Mouse (Mus musculus) ovary, adult 18-20 months (tissue): ENCODE results near the gene Aarsd1.
"Not testable (repeated sequence)": the region's sequence is repeated elsewhere in the genome, so short reads cannot be mapped to it uniquely, and the experiment has no call there.

ENCODE experiments used
- DNase-seq: peaks from one replicate; pipeline ENCODE4 v3.0.0; 2022; ENCODE audit warnings: low spot score, mixed read lengths

Aarsd1 gene

GRCm38 (mm10) chr11:101378196-101378595, 39.2 kb downstream of the Aarsd1 start:
- DNase-seq, result not testable (repeated sequence)

DNA sequence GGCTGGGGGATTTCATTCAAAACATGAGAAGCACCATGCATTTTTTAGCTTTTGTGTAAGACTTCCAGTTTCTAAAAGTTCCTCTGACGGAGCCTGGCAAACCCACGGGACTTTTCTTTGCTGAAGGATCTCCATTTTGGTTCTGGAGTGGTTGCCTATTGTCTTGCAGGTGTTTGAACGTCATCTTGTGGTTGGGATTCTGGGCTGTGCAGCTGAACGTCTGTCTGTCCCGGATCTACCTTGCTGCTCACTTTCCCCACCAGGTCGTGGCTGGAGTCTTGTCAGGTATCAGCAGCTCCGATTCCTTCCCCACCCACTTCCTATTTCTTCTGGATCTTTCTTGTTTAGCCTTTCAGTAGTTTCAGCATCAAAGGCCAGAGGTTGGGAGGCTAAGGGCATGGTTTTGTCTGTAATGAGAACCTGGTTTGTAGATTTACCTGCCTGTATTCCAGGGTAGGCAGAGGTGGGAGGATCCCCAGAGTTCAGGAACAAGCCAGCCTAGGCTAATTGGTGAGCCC, 42.9 kb downstream of the Aarsd1 start:
- DNase-seq, result no peak

- DNase-seq, result no peak
Observed at GRCm38 (mm10) chr11:101370141-101370540, 47.3 kb downstream of the Aarsd1 start.

DNA sequence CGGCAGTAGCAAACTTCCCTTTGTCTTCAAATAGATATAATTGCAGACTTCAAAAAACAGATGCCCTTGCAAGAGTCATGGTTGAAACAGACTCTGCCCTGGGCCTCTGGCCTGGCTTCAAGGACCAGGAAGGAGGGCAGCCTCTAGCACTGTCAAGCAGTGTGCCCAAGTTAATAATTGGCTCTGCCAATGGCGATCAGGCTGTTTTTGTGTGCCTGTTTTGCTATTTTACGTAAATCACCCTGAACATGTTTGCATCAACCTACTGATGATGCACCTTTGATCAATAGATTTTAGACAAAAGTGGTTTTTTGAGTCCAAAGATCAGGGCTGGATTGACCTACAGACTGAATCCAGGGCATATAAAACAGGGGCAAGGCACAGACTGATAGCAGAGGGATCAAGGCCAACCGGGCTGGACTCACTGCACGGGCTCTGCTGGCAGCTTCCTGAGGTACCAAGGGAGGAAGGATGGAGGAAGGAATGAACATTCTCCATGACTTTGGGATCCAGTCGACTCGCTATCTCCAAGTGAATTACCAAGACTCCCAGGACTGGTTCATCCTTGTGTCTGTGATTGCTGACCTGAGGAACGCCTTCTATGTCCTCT, 50.0 kb downstream of the Aarsd1 start, which contains the start of gene G6pc:
Gene G6pc (plus strand): TSS at position 236 of the 610 bp plus-strand sequence.
- no peak for DNase-seq

GRCm38 (mm10) chr11:101364531-101364931, 52.9 kb downstream of the Aarsd1 start:
- DNase-seq, result no peak

DNA sequence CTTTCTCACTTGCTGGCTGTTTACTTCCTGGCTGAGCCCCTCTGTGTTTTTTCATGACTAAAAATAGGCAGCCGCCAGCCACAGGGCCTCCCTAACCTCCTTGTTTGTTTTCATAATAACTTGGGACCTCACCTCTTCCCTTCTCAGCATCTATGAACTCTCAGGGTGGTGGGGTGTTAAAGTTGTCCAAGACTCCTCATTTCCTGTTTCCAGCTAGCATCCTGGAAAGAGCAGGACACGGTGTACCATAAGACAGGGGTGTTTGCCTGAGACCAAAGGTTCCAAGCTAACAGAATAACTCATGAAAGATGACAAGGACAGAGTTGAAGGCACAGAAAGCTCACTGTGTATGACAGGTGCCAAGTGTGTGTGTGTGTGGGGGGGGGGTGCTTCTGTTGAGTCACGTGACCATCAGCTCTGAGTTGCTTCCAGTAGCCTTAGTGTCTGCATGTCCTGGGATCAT, 56.7 kb downstream of the Aarsd1 start:
- no peak for DNase-seq

- peak; percentile 10 for DNase-seq
Observed at GRCm38 (mm10) chr11:101359776-101360175, 57.6 kb downstream of the Aarsd1 start.

- DNase-seq, result no peak
Observed at GRCm38 (mm10) chr11:101357505-101358182, 59.8 kb downstream of the Aarsd1 start.
